Mouse (Mus musculus) bone marrow macrophage, adult 2 months (primary cell): ENCODE results near the gene Arhgap30. TPM values are rescaled to one million over a fixed set of nuclear protein-coding genes. Genes with fewer than 3 reads are reported as not detected.
A peak's percentile ranks its signal among the peaks of the same experiment; 100 is the strongest.

Experiments used
- H3K27ac ChIP-seq: 2 replicates; pipeline ENCODE4 v1.5.1; 2012; ENCODE audit warnings: low read depth, low read length; ENCODE audit not compliant: insufficient read depth
- H3K4me1 ChIP-seq: 2 replicates; pipeline ENCODE4 v1.6.1; 2012; ENCODE audit warnings: low read length; ENCODE audit not compliant: control insufficient read depth, insufficient read depth
- H3K4me3 ChIP-seq: 2 replicates; pipeline ENCODE4 v1.5.1; 2012; ENCODE audit warnings: mild to moderate bottlenecking, low read length, moderate library complexity; ENCODE audit not compliant: insufficient read depth
- CTCF ChIP-seq: IDR thresholded peaks from 2 replicates; pipeline ENCODE4 v1.5.1; 2012; ENCODE audit warnings: low read depth, mild to moderate bottlenecking, low read length, moderate library complexity
- POLR2A ChIP-seq: IDR thresholded peaks from 2 replicates; pipeline ENCODE4 v1.6.1; 2012; ENCODE audit warnings: mild to moderate bottlenecking, low read depth, low read length, borderline replicate concordance
- polyA plus RNA-seq: library from polyadenylated mRNA; stranded (reverse); fragments of >200 nt; gene quantifications from 2 replicates; pipeline ENCODE4 v1.2.4, GENCODE M21; 2012; ENCODE audit not compliant: missing spikeins, insufficient read depth, insufficient read length

Arhgap30 gene
- polyA plus RNA-seq, 1 experiment = 178 TPM

GRCm38 (mm10) chr1:171356814-171357213, 31.9 kb upstream of the Arhgap30 start:
- Histone ChIP-seq H3K27ac (no peak overlapping the region), H3K4me3 (no peak overlapping the region), H3K4me1 (peaks cover 4% of the 10 kb centered on the region)
- no peak for TF ChIP-seq CTCF
- no peak for TF ChIP-seq POLR2A

GRCm38 (mm10) chr1:171358421-171358820, 30.3 kb upstream of the Arhgap30 start:
- no peaks in the 10 kb centered on the region for H3K4me1 ChIP-seq
- H3K4me3 ChIP-seq = no peak overlapping the region
- no peak overlapping the region for H3K27ac ChIP-seq
- TF ChIP-seq POLR2A (no peak), CTCF (no peak)

- H3K4me1 ChIP-seq = no peaks in the 10 kb centered on the region
- TF ChIP-seq CTCF (no peak), POLR2A (no peak)
- H3K4me3 ChIP-seq = no peak overlapping the region; the same call in 1 of the 2 replicates
- no peak overlapping the region for H3K27ac ChIP-seq
Measured at GRCm38 (mm10) chr1:171360253-171360652, 28.5 kb upstream of the Arhgap30 start.

GRCm38 (mm10) chr1:171360656-171361055, 28.1 kb upstream of the Arhgap30 start, which contains the start of gene Klhdc9:
Klhdc9 (minus strand) TSS chr1:171360798.
- no peak within 1 kb of the TSS for H3K27ac ChIP-seq
- TF ChIP-seq CTCF (no peak), POLR2A (no peak)
- peak within 1 kb of the TSS; percentile 49 for H3K4me3 ChIP-seq
- peaks cover 2% of the 10 kb centered on the region for H3K4me1 ChIP-seq

- TF ChIP-seq POLR2A (no peak), CTCF (no peak)
- H3K4me3 ChIP-seq = peak overlapping the region; percentile 49
- H3K27ac ChIP-seq = no peak overlapping the region
- H3K4me1 ChIP-seq = peaks cover 9% of the 10 kb centered on the region
Measured at GRCm38 (mm10) chr1:171361106-171362103, 27.3 kb upstream of the Arhgap30 start.

GRCm38 (mm10) chr1:171365934-171366333, 22.8 kb upstream of the Arhgap30 start:
- H3K4me1 ChIP-seq = peaks cover 21% of the 10 kb centered on the region
- TF ChIP-seq POLR2A = no peak
- TF ChIP-seq CTCF = no peak
- H3K27ac ChIP-seq = peak overlapping the region; percentile 9; the same call in 1 of the 2 replicates
- no peak overlapping the region for H3K4me3 ChIP-seq

- TF ChIP-seq CTCF = no peak
- Histone ChIP-seq H3K27ac (no peak within 1 kb of the TSS), H3K4me1 (peaks cover 21% of the 10 kb centered on the region), H3K4me3 (no peak within 1 kb of the TSS)
Measured at GRCm38 (mm10) chr1:171369845-171370556, 18.8 kb upstream of the Arhgap30 start, which contains the start of gene Nectin4. Nectin4 (plus strand) TSS chr1:171370099.

- Histone ChIP-seq H3K4me3 (no peak overlapping the region), H3K27ac (no peak overlapping the region), H3K4me1 (peaks cover 30% of the 10 kb centered on the region)
- TF ChIP-seq CTCF (no peak), POLR2A (no peak)
Measured at GRCm38 (mm10) chr1:171372880-171373279, 15.9 kb upstream of the Arhgap30 start.

- H3K27ac ChIP-seq = no peak overlapping the region
- TF ChIP-seq CTCF (no peak), POLR2A (no peak)
- H3K4me1 ChIP-seq = peaks cover 32% of the 10 kb centered on the region
- no peak overlapping the region for H3K4me3 ChIP-seq
Measured at GRCm38 (mm10) chr1:171373946-171374345, 14.8 kb upstream of the Arhgap30 start.
